Mouse (Mus musculus) layer of hippocampus, adult 8-10 months (tissue): ENCODE results near the gene Olfr1044. TPM values are rescaled to one million over a fixed set of nuclear protein-coding genes. Genes with fewer than 3 reads are reported as not detected.
"Not testable (repeated sequence)": the region's sequence is repeated elsewhere in the genome, so short reads cannot be mapped to it uniquely, and the experiment has no call there.

Experiments used
- DNase-seq, 2 experiments: peaks; one replicate each; pipeline ENCODE4 v3.0.0; 2022; ENCODE audit warnings: low spot score in 2 of 2
- total RNA-seq, 4 experiments: library from RNA; stranded (reverse); gene quantifications; 2 replicates each; pipeline ENCODE4 v1.2.4; 2022

Gene Olfr1044
- total RNA-seq: not detected

DNA sequence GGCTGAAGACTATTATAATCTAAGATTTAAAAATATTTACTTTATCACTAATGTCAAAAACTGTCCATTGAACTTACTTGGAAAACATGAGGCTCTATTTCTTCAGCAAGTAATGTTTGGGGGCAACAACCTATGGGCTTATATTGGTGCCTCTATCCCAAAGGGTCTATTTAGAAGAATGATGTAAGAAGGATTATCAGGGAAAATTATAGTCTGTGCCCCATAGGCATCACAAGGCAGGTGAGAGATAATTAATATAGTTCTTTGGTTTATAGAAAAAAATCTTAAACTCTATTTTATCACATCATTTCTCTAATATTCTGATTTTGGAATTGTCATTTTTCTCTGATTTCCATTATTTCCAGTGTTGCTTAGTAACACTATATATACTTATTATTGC lies at the start of gene Olfr1044:
Gene Olfr1044, minus strand, starts transcription at position 101 of the 400 bp plus-strand sequence.
- DNase-seq: no peak

DNA sequence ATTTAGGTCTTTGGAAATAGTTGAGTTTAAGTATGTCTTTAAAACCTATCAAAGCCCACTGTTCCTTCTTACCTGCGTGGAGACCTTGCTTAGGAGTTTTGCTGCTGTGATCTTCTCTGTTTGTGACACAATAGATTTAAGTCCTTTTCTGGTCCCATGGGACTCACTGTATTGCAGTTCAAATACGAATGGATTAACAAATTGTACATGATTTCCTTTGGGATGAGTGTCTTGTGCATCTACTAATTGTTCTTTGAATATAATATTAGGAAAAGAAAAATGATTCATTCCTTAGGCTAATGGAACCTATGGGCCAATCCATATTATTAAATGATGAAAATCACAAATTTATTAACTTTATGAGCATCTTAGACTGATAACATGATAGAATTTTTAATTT lies 41.6 kb upstream of the Olfr1044 start, which contains the start of gene Olfr1046:
Gene Olfr1046, minus strand, starts transcription at position 101 of the 400 bp plus-strand sequence.
- DNase-seq: no peak

DNA sequence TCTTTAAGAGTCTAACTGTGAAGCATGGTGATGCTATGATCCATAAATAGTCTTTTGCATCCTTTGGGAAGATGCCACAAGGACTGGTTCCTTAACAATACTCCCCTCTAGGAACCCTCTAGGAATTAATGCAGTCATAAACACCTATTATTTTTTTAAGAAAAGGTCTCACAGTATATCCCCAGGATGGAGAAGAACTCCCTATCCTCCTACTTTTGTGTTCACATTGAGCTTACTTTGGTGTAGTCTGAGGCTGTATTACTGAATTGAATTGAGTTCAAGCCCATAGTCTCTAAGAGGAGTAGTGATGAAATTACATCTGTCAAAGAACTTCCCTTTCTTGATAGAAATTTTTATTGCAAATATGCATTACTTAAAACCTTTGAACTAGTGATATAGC lies 25.3 kb upstream of the Olfr1044 start, which contains the start of gene Olfr1045:
Gene Olfr1045, minus strand, starts transcription at position 101 of the 400 bp plus-strand sequence.
- no peak for DNase-seq

DNA sequence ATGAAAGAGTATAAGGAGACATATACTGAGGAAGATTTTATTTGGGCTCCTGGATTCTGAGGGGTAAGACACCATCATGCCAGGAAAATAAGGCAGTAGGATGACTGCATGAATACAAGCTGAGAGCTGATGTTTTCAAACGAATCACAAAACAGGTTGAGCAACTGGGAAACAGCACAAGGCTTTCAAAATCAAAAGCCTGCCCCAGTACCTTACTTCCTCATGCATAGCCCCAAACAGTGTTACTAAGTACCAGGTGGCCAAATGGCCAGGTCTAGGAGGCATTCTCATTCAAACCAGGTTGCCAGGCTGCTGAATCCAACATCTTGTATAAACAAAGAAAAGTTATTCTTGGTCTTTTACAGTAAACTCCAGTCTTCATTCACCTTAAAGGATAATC lies 18.2 kb upstream of the Olfr1044 start:
- DNase-seq: no peak

DNA sequence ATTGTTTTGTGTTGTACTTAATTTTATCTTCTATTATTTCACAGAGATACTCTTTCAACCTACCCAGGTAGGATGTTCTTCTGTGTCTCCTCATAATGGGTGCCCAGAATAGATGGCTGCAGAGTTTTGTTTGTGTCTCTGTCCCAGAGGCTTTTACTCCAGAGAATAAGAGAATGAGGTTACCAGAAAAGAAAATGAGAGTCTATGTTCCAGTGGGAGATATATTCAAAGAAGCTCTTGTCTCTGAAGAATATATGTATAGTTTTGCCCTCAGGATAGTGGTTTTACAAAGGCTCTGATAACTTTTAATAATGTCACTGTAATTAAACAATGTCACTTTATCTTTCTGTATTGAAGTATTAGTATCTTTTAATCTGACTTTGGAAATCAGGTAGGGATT lies 8.0 kb upstream of the Olfr1044 start, which contains the start of gene Olfr52:
Gene Olfr52, minus strand, starts transcription at position 101 of the 400 bp plus-strand sequence.
- DNase-seq: no peak

DNA sequence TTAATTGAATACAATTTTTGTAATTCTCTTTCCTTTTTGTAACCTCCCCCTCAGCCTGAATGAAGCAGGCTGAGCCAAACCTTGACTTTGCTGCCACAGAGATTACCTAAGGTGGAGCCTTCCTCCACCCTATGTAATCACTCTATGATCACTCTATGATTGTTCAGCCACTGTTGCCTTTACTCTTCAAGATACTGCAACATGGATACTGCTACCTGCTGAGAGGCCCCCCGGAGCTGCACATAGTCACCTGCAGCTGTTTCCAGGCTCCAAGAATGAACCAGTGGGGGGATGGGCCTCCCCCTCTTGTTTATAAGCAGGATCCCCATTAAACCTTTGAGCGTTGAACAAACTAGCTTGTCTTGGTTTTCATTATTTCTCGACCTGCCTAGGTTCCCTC lies 2.3 kb upstream of the Olfr1044 start:
- DNase-seq: no peak

DNA sequence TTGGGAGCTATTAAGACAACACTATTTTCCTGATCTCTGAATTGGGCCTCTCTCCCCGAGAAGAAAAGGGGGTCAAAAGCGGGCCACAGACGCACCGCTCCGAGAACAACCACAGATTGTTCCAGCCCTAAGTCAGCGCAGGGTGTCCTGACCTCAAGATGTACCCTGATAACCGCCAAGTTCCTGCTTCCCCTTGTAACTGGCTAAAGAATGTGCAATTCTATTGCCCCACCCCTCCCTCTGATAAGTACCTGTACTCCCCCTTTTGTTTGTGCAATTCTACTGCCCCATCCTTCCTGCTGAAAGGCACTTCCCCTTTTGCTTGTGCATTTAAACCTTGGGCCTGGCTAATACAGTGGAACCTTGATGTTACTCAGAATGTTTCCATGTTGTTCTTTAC lies 2.2 kb downstream of the Olfr1044 start:
- DNase-seq: not testable (repeated sequence)

DNA sequence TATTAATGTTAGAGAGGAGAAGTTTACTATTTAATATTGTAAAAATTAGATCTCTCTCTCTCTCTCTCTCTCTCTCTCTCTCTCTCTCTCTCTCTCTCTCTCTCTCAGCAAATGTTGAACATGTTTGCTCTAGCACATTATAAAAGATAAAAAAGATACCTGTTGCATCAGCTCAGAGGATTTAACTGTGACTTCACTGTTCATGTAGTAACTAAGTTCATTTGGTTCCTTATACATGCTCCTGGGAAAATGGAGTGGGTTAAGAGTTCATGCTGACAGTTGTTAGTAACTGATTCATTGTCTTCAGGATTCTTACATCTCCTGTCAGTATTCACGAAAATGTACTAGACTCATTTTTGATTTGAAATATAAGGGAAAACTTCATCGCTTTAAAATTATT lies 10.2 kb downstream of the Olfr1044 start, which contains the start of gene Olfr1043:
Gene Olfr1043, minus strand, starts transcription at position 101 of the 400 bp plus-strand sequence.
- DNase-seq: no peak

DNA sequence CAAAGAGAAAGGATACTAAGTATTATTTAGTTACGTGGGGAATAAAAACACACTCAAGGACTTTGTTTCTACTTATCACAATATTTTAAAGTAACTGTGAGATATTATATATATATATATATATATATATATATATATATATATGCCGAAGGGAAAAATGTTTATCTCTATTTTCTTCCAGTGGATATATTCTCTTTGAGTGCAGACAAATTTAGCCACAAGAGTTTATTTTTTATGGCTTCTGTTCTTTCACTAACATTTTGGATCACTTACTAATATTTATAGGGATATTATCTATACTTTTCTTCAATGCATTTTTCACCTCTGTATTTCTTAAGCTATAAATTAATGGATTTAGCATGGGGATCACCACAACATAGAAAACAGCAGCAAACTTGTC lies 15.9 kb downstream of the Olfr1044 start, which contains the start of gene Olfr1042:
Gene Olfr1042, minus strand, starts transcription at position 101 of the 400 bp plus-strand sequence.
- DNase-seq: no peak

DNA sequence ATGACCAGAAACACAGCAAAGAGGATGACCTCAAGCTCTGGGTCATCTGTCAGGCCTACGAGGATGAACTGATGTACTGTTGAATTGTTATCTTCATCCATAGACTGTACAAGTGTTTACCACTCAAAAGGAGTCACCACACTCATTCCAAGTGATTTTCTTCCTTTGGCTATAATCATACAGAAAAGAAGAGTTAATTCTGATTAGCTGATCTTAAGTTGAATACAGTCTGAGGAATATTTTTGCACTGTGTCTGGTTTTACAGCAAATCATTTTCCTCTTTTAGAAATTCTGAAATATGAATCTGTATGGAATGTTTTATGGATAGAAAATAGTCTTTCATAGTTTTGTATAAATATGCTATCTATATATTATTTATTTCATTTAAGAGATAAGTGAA lies 31.0 kb downstream of the Olfr1044 start, which contains the start of gene Olfr1040:
Gene Olfr1040, minus strand, starts transcription at position 101 of the 400 bp plus-strand sequence.
- no peak for DNase-seq

DNA sequence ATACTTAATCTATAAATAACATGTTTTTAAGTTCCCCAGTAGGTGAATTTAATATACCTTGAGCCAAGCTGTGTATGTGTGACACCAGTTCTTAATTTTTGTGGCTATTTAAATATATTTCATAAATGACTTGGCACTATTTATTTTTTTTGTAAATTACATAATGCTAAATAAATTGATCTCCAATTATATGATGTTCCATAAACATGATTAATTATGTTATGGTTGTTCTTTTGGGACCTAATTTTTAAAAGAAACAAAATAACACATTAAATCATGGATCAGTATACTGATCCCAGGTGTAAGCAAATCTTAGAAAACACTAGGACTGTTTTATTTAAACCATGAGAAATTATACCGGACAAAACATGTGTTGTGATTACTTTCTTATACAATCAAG lies 41.8 kb downstream of the Olfr1044 start, which contains the start of gene Olfr1039:
Gene Olfr1039, minus strand, starts transcription at position 101 of the 400 bp plus-strand sequence.
- no peak for DNase-seq

Other genes starting within 250 kb of the Olfr1044 start
- not detected for gene Olfr1028, start 227.4 kb downstream of the Olfr1044 start, total RNA-seq
- not detected for gene Olfr1029, start 203.9 kb downstream of the Olfr1044 start, total RNA-seq
- gene Olfr1030, start 198.5 kb downstream of the Olfr1044 start, total RNA-seq: not detected
- not detected for gene Olfr1031, start 187.5 kb downstream of the Olfr1044 start, total RNA-seq
- gene Olfr1032, start 172.3 kb downstream of the Olfr1044 start, total RNA-seq: not detected
- not detected for gene Olfr1033, start 157.2 kb downstream of the Olfr1044 start, total RNA-seq
- gene Olfr1034, start 132.0 kb downstream of the Olfr1044 start, total RNA-seq: not detected
- gene Olfr1036, start 103.8 kb downstream of the Olfr1044 start, total RNA-seq: not detected
- gene Olfr1037, start 90.4 kb downstream of the Olfr1044 start, total RNA-seq: not detected
- under 1 TPM in 1 of 4 experiments, not detected in 3; 0.11 TPM for gene Olfr1039, start 41.9 kb downstream of the Olfr1044 start, total RNA-seq
- not detected for gene Olfr1040, start 31.1 kb downstream of the Olfr1044 start, total RNA-seq
- not detected for gene Olfr1042, start 16.0 kb downstream of the Olfr1044 start, total RNA-seq
- not detected for gene Olfr1043, start 10.3 kb downstream of the Olfr1044 start, total RNA-seq
- not detected for gene Olfr52, start 7.9 kb upstream of the Olfr1044 start, total RNA-seq
- not detected for gene Olfr1045, start 25.2 kb upstream of the Olfr1044 start, total RNA-seq
- gene Olfr1046, start 41.5 kb upstream of the Olfr1044 start, total RNA-seq: not detected
- not detected for gene Olfr1047, start 53.6 kb upstream of the Olfr1044 start, total RNA-seq
- not detected for gene Olfr1048, start 62.5 kb upstream of the Olfr1044 start, total RNA-seq
- not detected for gene Olfr1049, start 80.5 kb upstream of the Olfr1044 start, total RNA-seq
- not detected for gene Olfr1051, start 101.3 kb upstream of the Olfr1044 start, total RNA-seq
- gene Olfr1052, start 114.6 kb upstream of the Olfr1044 start, total RNA-seq: not detected
- not detected for gene Olfr1053, start 137.5 kb upstream of the Olfr1044 start, total RNA-seq
- not detected for gene Olfr1054, start 157.6 kb upstream of the Olfr1044 start, total RNA-seq
- gene Olfr1055, start 172.5 kb upstream of the Olfr1044 start, total RNA-seq: not detected
- not detected for gene Olfr1056, start 184.6 kb upstream of the Olfr1044 start, total RNA-seq
- gene Olfr1057, start 200.6 kb upstream of the Olfr1044 start, total RNA-seq: not detected
- not detected for gene Olfr1058, start 210.7 kb upstream of the Olfr1044 start, total RNA-seq
- not detected for gene Olfr1061, start 236.2 kb upstream of the Olfr1044 start, total RNA-seq
- gene Olfr1062, start 248.9 kb upstream of the Olfr1044 start, total RNA-seq: not detected